19 mouse cellular contexts compared by ENCODE assay signal in the genomic region with DNA sequence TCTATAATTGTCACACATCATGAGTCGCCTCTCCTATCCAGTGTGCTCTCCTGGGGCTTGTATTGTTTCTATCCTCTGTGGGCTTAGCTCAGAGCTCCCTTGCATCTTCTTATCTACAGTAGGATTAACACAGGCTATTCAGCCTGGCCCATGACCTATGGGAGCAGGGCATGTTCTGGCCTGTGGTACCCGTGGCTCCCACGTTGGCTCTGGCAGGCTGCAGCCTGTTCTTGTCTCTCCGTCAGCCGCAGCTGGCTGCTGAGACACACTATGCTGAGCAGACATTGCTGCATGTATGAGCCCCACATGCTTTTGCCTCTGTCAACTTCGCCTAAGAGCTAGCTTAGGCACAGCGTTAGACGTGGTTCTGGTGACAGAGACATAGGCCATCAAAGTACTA. TPM values are rescaled to one million over a fixed set of nuclear protein-coding genes. Genes with fewer than 3 reads are reported as not detected.
A peak's percentile ranks its signal among the peaks of the same experiment; 100 is the strongest.
DNase-seq lines count a peak whose midpoint lies in the region; ATAC-seq lines count a peak whose summit lies in the region.
"Had no signal": no experiment of that assay in that cellular context is flagged by ENCODE, and none has a peak within 500 bp of the region (broad histone marks: within the 10 kb centered on the region; RNA-seq: fewer than 3 reads in every experiment).

No protein-coding gene starts in this region.

- H3K4me1 ChIP-seq in heart, embryonic 10.5 days: peaks cover 34% of the 10 kb centered on the region
- peaks cover 31% of the 10 kb centered on the region for H3K4me1 ChIP-seq in heart, embryonic 12.5 days (replicated peaks)
- H3K4me1 ChIP-seq in midbrain, embryonic 14.5 days (ENCODE audit: control insufficient read depth, insufficient read depth, low read length): 0 out of 2 replicates have a peak, but pooled peaks cover 3% of the 10 kb centered on the region
- H3K4me1 ChIP-seq in midbrain, embryonic 16.5 days (ENCODE audit: control insufficient read depth, insufficient read depth, low read length): no peaks in the 10 kb centered on the region
- peaks cover 16% of the 10 kb centered on the region for H3K4me1 ChIP-seq in limb, embryonic 12.5 days (replicated peaks)
- H3K4me1 ChIP-seq in forebrain, embryonic 11.5 days (replicated peaks; ENCODE audit: control insufficient read depth, insufficient read depth, low read length): no peaks in the 10 kb centered on the region

- H3K4me3 ChIP-seq in heart, embryonic 10.5 days: no peak overlapping the region
- no peak overlapping the region for H3K4me3 ChIP-seq in heart, embryonic 12.5 days
- no peak overlapping the region for H3K4me3 ChIP-seq in midbrain, embryonic 14.5 days (replicated peaks; ENCODE audit: low read depth, low read length)
- H3K4me3 ChIP-seq in midbrain, embryonic 16.5 days (ENCODE audit: low read depth, low read length): no peak overlapping the region
- H3K4me3 ChIP-seq in limb, embryonic 12.5 days (replicated peaks): no peak overlapping the region
- H3K4me3 ChIP-seq in forebrain, embryonic 11.5 days (ENCODE audit: low read depth, low read length): no peak overlapping the region
- H3K4me3 ChIP-seq: gastrocnemius, adult 2 months; heart, adult 2 months; hindbrain, embryonic 15.5 days; liver, embryonic 13.5 days; myocyte had no signal

- 45% methylated on average over 8 of the region's 8 CpGs for WGBS in heart, embryonic 10.5 days
- 38% methylated on average over 8 of the region's 8 CpGs for WGBS in heart, embryonic 12.5 days
- WGBS in midbrain, embryonic 14.5 days: 33% methylated on average over 8 of the region's 8 CpGs
- WGBS in midbrain, embryonic 16.5 days: 30% methylated on average over 8 of the region's 8 CpGs
- 54% methylated on average over 8 of the region's 8 CpGs for WGBS in limb, embryonic 12.5 days
- 51% methylated on average over 8 of the region's 8 CpGs for WGBS in forebrain, embryonic 11.5 days

- H3K9me3 ChIP-seq in heart, embryonic 10.5 days: no peaks in the 10 kb centered on the region
- no peaks in the 10 kb centered on the region for H3K9me3 ChIP-seq in heart, embryonic 12.5 days (replicated peaks)
- no peaks in the 10 kb centered on the region for H3K9me3 ChIP-seq in midbrain, embryonic 14.5 days (ENCODE audit: control insufficient read depth, low read length)
- H3K9me3 ChIP-seq in midbrain, embryonic 16.5 days (replicated peaks; ENCODE audit: control insufficient read depth, low read length, poor library complexity, severe bottlenecking): no peaks in the 10 kb centered on the region
- H3K9me3 ChIP-seq in limb, embryonic 12.5 days: no peaks in the 10 kb centered on the region
- H3K9me3 ChIP-seq in forebrain, embryonic 11.5 days (ENCODE audit: control insufficient read depth, low read length): no peaks in the 10 kb centered on the region
- H3K9me3 ChIP-seq: hindbrain, embryonic 15.5 days; liver, embryonic 13.5 days had no signal

- peak; percentile 80 for DNase-seq in heart, embryonic 10.5 days (ENCODE audit: low spot score)
- peak; percentile 21 for DNase-seq in midbrain, embryonic 14.5 days
- DNase-seq in yolk sac, embryonic 10.5 days (ENCODE audit: low spot score): peak; percentile 45
- DNase-seq in adrenal gland, adult (ENCODE audit: inconsistent age in 2 of 2, low spot score in 1 of 2): no peak
- no peak for DNase-seq in forebrain, embryonic 11.5 days (ENCODE audit: low spot score)
- DNase-seq: cerebellum, adult 11-12 months; forebrain, postnatal 0 days; gastrocnemius, adult 2 months; heart, adult 2 months; heart, postnatal 10 days; kidney, postnatal 25 days; liver, embryonic 13.5 days; right cerebral cortex, adult 18-20 months had no signal

- no peak overlapping the region for H3K9ac ChIP-seq in heart, embryonic 12.5 days
- no peak overlapping the region for H3K9ac ChIP-seq in midbrain, embryonic 14.5 days (replicated peaks; ENCODE audit: low read length)
- H3K9ac ChIP-seq in midbrain, embryonic 16.5 days (ENCODE audit: low read depth, low read length): no peak overlapping the region
- H3K9ac ChIP-seq in limb, embryonic 12.5 days (replicated peaks): no peak overlapping the region
- H3K9ac ChIP-seq in forebrain, embryonic 11.5 days (ENCODE audit: low read length): no peak overlapping the region
- H3K9ac ChIP-seq: forebrain, postnatal 0 days; hindbrain, embryonic 15.5 days; liver, embryonic 13.5 days had no signal

- H3K27ac ChIP-seq in heart, embryonic 10.5 days: 0 out of 2 replicates have a peak overlapping the region, but pooled peaks have one; percentile 62
- H3K27ac ChIP-seq in heart, embryonic 12.5 days (ENCODE audit: poor library complexity, severe bottlenecking): no peak overlapping the region
- no peak overlapping the region for H3K27ac ChIP-seq in midbrain, embryonic 14.5 days (replicated peaks; ENCODE audit: low read depth, low read length)
- H3K27ac ChIP-seq in midbrain, embryonic 16.5 days (ENCODE audit: low read length): no peak overlapping the region
- peak overlapping the region; percentile 66; the same call in 1 of the 2 replicates for H3K27ac ChIP-seq in limb, embryonic 12.5 days
- H3K27ac ChIP-seq in forebrain, embryonic 11.5 days (ENCODE audit: low read depth, low read length): no peak overlapping the region
- H3K27ac ChIP-seq: gastrocnemius, adult 2 months; heart, adult 2 months; hindbrain, embryonic 15.5 days; liver, embryonic 13.5 days had no signal

- H3K27me3 ChIP-seq in heart, embryonic 10.5 days (ENCODE audit: insufficient read depth, poor library complexity, severe bottlenecking): no peaks in the 10 kb centered on the region
- no peaks in the 10 kb centered on the region for H3K27me3 ChIP-seq in heart, embryonic 12.5 days (replicated peaks)
- no peaks in the 10 kb centered on the region for H3K27me3 ChIP-seq in midbrain, embryonic 14.5 days (ENCODE audit: control insufficient read depth, insufficient read depth, low read length)
- no peaks in the 10 kb centered on the region for H3K27me3 ChIP-seq in midbrain, embryonic 16.5 days (ENCODE audit: control insufficient read depth, insufficient read depth, low read depth, low read length)
- no peaks in the 10 kb centered on the region for H3K27me3 ChIP-seq in limb, embryonic 12.5 days
- H3K27me3 ChIP-seq in forebrain, embryonic 11.5 days (ENCODE audit: control insufficient read depth, insufficient read depth, low read length): no peaks in the 10 kb centered on the region
- H3K27me3 ChIP-seq: hindbrain, embryonic 15.5 days had no signal

- no peak overlapping the region for H3K4me2 ChIP-seq in heart, embryonic 12.5 days
- no peak overlapping the region for H3K4me2 ChIP-seq in midbrain, embryonic 14.5 days (ENCODE audit: low read length)
- H3K4me2 ChIP-seq in midbrain, embryonic 16.5 days (ENCODE audit: low read length): no peak overlapping the region
- H3K4me2 ChIP-seq in limb, embryonic 12.5 days: no peak overlapping the region
- no peak overlapping the region for H3K4me2 ChIP-seq in forebrain, embryonic 11.5 days (ENCODE audit: low read depth, low read length, severe bottlenecking)
- H3K4me2 ChIP-seq: hindbrain, embryonic 15.5 days; liver, embryonic 13.5 days had no signal

- ATAC-seq in heart, embryonic 12.5 days (ENCODE audit: insufficient number of reproducible peaks, low FRiP score): no peak
- ATAC-seq in midbrain, embryonic 14.5 days (ENCODE audit: low FRiP score, low TSS enrichment): no peak
- ATAC-seq in midbrain, embryonic 16.5 days: no peak
- ATAC-seq in limb, embryonic 12.5 days (ENCODE audit: insufficient number of reproducible peaks, insufficient read depth, low FRiP score, low TSS enrichment, low read depth): no peak
- ATAC-seq in forebrain, embryonic 11.5 days (replicated peaks; ENCODE audit: low FRiP score): no peak
- ATAC-seq: forebrain, postnatal 0 days; intestine, postnatal 0 days had no signal

- H3K36me3 ChIP-seq in heart, embryonic 10.5 days: no peaks in the 10 kb centered on the region
- no peaks in the 10 kb centered on the region for H3K36me3 ChIP-seq in heart, embryonic 12.5 days
- H3K36me3 ChIP-seq in midbrain, embryonic 14.5 days (ENCODE audit: control insufficient read depth, insufficient read depth, low read length): no peaks in the 10 kb centered on the region
- H3K36me3 ChIP-seq in midbrain, embryonic 16.5 days (ENCODE audit: control insufficient read depth, insufficient read depth, low read length): no peaks in the 10 kb centered on the region
- H3K36me3 ChIP-seq in limb, embryonic 12.5 days: no peaks in the 10 kb centered on the region
- H3K36me3 ChIP-seq in forebrain, embryonic 11.5 days (ENCODE audit: control insufficient read depth, insufficient read depth, low read length): no peaks in the 10 kb centered on the region
- H3K36me3 ChIP-seq: hindbrain, embryonic 15.5 days; liver, embryonic 13.5 days had no signal

RNA-seq across cellular contexts. Expression of a gene that starts 58.3 kb away (rescaled TPM):
- 219 and 275 TPM in 2 replicates for polyA plus RNA-seq in heart, embryonic 10.5 days (2016; fragmentation: Nextera tagmentation; extraction: Ambion mirVana)
- polyA plus RNA-seq in heart, embryonic 12.5 days (2016; fragmentation: Nextera tagmentation; extraction: Ambion mirVana): 263 and 264 TPM in 2 replicates
- polyA plus RNA-seq in midbrain, embryonic 14.5 days (2014; fragmentation: Nextera tagmentation; extraction: Ambion mirVana): 93.5 and 112 TPM in 2 replicates
- polyA plus RNA-seq in midbrain, embryonic 16.5 days (2015; fragmentation: Nextera tagmentation; extraction: Ambion mirVana): 132 and 236 TPM in 2 replicates
- 147 and 149 TPM in 2 replicates for polyA plus RNA-seq in limb, embryonic 12.5 days (2016; fragmentation: Nextera tagmentation; extraction: Ambion mirVana)
- polyA plus RNA-seq in forebrain, embryonic 11.5 days (2014; fragmentation: Nextera tagmentation; extraction: Ambion mirVana): 65.1 and 78.7 TPM in 2 replicates

Comparison
In these comparisons a context has a peak if more than half of its experiments do, and no peak if none do; other contexts are left out.
1. H3K27ac ChIP-seq: peak in heart, embryonic 10.5 days (single experiment) and limb, embryonic 12.5 days (single experiment); none in heart, embryonic 12.5 days (single experiment), midbrain, embryonic 14.5 days (single experiment), midbrain, embryonic 16.5 days (single experiment) and forebrain, embryonic 11.5 days (single experiment).
2. DNase-seq: peak in heart, embryonic 10.5 days (single experiment), midbrain, embryonic 14.5 days (single experiment) and yolk sac, embryonic 10.5 days (single experiment); none in adrenal gland, adult (0 of 2) and forebrain, embryonic 11.5 days (single experiment).